Mouse (Mus musculus) retina, postnatal 7 days (tissue): Measurements from ENCODE around the gene Cdc34.

Source experiments
- DNase-seq: peaks from one replicate; pipeline ENCODE4 v3.0.0-alpha.2; 2012; ENCODE audit warnings: low read depth, low spot score

Cdc34 gene

DNA sequence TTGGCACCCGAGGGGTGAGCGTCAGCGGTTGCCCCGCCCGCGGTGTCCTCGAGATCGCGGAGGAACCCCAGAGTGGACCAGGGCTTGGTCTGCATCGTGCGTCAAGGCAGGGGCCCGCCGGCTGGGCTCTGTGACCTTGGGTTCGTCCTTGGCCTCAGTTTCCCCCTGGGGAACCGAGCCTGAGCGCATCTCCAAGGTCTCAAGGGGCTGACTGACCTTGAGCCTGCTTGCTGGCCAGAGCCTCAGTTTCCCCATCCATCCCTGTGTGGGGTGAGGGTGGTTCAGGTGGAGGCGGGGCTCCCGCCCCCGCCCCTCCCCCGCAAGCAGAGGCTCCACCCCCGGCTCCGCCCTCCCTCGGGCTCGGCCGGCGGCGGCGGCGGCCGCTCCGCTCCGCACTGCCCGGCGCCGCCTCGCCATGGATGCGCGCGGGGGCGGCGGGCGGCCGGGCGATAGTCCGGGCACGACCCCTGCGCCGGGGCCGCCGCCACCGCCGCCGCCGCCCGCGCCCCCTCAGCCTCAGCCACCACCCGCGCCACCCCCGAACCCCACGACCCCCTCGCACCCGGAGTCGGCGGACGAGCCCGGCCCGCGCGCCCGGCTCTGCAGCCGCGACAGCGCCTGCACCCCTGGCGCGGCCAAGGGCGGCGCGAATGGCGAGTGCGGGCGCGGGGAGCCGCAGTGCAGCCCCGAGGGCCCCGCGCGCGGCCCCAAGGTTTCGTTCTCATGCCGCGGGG lies 34.4 kb downstream of the Cdc34 start, which contains the start of gene Hcn2:
Hcn2 (plus strand) TSS at position 381 of the 734 bp plus-strand sequence.
- no peak for DNase-seq

DNA sequence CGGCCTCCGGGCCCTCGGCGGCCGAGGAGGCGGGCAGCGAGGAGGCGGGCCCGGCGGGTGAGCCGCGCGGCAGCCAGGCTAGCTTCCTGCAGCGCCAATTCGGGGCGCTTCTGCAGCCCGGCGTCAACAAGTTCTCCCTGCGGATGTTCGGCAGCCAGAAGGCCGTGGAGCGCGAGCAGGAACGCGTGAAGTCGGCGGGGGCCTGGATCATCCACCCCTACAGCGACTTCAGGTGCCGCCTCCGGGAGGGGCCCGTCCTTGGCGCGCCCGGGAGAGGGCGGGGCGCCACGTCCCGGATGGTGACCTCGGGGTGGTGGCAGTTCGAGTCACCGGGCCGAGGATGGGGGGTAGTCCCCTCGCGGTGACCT lies 35.0 kb downstream of the Cdc34 start:
- no peak for DNase-seq

DNA sequence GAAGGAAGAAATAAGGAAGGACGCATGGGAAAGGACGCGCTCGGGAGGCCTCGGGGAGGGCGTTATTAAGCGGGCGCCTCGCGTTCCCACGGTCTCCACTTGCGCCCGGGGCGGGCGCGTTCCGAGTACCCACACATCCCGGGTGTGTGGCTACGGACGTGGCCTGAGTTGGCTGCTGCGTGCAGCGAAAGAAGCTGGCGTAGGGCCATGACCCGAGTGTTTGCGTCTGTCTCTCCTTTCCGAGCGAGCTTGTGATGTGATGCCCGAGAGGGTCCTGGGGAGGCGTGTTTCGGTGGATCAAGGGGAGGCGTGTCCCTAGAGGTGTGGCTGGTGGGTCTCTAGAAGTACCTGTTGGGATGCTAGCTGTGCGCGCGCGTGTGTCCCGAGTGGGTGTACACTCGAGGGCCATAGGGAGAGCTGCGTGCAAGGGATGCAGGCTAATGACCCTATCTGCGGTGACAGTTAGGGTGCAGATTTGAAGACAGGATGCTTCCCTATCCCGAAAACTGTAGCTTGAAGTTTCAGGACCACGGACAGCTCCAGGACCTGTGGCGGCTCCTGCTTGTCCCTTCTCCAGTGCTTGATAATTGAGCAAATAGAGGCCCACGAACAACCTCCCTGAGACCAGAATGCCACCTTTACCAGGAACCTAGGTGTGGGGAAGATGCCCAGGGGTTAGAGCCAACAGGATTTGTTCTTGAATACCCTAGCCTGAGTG lies 35.8 kb downstream of the Cdc34 start:
- no peak for DNase-seq

DNA sequence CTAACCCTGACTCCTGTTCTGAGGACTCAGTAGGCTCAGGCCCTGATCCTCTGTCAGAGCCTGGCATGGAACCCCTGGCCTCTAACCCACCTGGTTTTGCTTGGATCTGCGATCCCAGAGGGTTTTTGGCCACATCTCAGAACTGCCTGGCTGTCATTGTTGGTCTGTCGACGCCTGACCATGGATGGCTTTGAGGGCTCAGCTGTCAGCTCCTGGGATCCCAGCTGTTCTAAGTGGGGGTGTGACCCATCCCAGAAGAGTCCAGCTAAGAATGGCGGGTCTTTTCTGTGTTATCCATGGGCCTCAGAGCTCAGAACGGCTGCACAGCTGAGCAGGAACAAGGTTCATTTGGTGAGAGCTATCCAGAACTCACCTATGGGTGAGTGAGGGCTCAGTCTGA lies 39.1 kb downstream of the Cdc34 start:
- no peak for DNase-seq

DNA sequence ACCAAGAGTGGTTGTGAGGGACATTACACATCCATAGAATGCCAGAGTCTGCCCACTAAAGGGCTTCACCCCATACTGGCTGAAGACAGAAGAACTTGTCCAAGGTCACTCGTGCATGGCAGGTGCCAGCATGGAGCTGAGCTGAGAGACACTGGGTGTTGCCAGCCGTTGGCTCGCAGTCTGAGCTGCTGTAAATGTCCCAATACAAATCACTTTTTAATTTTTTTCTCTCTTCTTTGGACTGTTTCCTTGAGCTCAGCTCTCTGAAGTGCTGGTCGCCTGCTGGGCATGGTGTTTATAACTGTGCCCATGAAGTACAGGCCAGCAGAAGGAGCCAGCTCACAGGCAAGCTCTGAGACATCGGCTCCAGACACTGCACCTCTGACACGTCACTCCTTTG lies 41.1 kb downstream of the Cdc34 start:
- no peak for DNase-seq

DNA sequence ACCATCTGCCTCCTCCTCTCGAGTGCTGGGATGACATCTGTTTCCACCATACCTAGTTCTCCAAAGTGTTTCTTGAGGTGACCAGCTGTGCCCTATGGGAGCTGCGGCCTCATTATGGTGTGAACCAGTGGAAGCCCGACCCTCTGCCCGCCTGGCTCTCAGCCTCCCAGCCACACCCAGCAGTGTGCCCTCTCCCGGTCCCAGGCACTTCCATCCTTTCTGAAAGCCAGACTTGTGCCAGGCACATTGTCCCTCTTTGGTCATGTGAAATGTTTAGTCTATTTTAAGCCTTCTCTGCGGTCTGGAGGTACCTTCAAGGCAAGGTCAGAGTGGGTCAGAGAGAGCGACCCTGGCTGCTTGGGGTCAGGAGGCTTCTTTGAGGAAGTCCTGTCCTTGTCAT lies 41.7 kb downstream of the Cdc34 start:
- no peak for DNase-seq

DNA sequence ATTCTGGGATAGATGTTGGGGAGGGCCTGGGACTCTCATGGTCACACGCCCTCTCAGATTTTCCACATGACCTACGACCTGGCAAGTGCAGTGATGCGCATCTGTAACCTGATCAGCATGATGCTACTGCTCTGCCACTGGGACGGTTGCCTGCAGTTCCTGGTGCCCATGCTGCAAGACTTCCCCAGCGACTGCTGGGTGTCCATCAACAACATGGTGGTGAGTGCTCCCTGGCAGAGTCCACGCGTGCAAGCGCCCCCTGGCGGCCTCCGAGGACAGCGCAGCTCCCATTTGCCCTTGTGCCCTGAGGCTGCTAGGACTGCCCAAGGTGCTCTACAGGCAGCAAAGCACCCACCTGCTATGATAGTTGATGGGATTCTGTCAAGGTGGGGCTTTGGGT lies 44.1 kb downstream of the Cdc34 start:
- no peak for DNase-seq

DNA sequence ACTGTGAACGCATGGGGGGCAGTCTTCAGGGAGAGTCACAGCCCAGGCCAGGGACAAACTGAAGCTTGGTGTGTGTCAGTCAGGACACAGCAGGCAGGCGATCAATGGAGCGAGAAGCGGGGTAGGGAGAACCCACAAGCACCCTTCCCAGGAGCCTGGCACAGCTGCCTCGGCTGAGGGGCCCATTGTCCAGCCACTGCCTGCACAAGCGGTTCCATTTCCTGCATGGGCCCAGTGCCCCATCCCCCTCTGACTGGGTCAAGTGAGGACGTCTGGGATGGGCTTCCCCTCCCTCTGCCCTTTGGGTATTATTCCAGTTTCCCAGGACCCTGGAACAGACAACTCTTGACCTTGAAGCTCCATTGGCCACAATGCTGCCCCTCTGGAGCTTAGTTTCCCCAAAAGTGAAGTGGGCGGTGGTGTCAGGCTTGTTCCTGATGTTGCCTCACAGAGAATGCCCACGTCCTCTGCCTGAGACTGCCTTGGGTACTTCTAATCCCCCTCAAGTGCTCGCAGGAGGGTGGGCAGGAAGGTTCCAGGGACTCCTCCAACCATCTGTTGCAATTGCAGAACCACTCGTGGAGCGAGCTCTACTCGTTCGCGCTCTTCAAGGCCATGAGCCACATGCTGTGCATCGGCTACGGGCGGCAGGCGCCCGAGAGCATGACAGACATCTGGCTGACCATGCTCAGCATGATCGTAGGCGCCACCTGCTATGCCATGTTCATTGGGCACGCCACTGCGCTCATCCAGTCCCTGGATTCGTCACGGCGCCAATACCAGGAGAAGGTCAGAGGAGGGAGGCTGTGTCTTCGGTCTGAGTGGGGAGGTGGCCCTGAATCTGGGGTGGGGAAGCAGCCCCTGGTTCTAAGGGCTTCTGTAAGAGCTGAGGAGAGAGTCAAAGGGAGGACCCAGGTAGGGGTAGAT lies 46.6 kb downstream of the Cdc34 start:
- no peak for DNase-seq

DNA sequence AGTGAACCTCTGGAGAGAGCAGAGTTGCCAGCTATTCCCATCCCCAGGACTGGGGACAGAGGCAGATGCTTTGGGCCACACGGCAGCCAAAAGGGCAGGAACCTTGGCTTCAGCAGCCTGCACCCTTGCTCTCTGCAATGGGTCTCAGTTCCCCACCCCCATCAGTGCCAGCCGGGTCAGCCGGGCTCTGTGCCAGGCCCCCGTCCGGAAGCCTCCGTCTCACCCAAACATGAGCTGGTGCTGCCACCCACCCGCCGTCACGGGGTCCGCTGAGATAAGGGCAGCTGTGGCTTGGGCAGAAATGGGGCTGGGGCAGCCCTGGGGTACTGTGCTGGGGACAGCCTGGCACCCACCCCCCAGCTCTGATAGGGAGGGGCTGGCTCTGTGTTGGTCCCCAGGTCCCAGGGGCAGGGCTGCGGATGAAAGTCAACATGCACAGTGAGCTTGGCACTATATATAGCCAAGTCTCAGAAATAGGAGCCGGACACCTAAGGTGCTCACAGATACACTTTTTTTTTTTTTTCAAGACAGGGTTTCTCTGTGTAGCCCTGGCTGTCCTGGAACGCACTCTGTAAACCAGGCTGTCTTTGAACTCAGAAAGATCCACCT lies 47.5 kb downstream of the Cdc34 start:
- DNase-seq: no peak

DNA sequence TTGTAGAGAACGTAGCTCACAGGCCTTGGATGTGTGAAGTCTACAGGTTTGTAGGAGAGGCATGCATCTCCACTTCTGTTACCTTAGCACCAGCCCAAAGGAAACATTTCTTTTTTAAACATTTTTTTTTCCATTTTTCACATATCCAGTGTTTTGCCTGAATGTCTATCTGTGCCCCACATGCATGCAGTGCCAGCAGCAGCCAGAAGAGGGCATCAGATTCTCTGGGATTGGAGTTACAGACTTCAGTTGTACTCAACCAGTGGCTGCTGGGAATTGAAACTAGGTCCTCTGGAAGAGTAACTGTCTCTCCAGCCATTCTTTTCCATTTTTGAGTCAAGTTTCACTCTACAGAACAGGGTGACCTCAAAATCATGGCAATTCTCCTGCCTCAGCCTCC lies 50.5 kb downstream of the Cdc34 start:
- DNase-seq: no peak

DNA sequence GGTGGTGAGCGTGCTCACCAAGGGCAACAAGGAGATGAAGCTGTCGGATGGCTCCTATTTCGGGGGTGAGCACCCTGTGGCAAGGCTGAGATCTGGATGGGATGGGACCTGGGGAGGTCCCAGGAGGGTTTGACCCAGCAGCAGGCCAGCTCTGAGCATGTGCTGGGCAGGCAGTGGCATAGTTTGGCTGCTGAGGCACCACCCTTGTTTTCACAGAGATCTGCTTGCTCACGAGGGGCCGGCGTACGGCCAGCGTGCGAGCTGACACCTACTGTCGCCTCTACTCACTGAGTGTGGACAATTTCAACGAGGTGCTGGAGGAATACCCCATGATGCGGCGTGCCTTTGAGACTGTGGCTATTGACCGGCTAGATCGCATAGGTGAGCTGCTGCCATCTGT lies 51.9 kb downstream of the Cdc34 start:
- no peak for DNase-seq

DNA sequence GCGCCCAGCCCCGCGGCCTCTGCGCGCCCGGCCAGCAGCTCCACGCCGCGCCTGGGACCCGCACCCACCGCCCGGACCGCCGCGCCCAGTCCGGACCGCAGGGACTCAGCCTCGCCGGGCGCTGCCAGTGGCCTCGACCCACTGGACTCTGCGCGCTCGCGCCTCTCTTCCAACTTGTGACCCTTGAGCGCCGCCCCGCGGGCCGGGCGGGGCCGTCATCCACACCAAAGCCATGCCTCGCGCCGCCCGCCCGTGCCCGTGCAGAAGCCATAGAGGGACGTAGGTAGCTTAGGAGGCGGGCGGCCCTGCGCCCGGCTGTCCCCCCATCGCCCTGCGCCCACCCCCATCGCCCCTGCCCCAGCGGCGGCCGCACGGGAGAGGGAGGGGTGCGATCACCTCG lies 53.4 kb downstream of the Cdc34 start:
- DNase-seq: no peak

DNA sequence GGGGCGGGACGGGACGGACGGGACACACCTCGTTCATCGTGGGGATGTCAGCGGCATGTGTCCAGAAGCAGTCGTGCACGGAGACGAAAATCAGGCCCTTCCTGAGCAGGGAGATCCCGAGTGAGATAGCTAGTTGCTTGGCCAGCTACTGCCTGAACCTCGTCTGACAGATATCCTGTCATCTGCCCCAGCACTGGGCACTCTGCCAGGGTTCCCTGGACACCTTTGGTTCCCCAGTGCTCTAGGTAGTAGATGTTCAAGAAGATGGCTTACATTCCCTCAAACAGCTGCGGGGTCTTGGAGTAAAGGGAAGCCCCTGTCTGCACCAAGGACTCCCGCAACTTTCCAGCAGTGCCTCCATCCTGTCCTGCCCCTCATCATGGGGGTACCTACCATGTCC lies 54.7 kb downstream of the Cdc34 start:
- no peak for DNase-seq
